Comparison of ENCODE assay signal across 9 mouse cellular contexts in the genomic region with DNA sequence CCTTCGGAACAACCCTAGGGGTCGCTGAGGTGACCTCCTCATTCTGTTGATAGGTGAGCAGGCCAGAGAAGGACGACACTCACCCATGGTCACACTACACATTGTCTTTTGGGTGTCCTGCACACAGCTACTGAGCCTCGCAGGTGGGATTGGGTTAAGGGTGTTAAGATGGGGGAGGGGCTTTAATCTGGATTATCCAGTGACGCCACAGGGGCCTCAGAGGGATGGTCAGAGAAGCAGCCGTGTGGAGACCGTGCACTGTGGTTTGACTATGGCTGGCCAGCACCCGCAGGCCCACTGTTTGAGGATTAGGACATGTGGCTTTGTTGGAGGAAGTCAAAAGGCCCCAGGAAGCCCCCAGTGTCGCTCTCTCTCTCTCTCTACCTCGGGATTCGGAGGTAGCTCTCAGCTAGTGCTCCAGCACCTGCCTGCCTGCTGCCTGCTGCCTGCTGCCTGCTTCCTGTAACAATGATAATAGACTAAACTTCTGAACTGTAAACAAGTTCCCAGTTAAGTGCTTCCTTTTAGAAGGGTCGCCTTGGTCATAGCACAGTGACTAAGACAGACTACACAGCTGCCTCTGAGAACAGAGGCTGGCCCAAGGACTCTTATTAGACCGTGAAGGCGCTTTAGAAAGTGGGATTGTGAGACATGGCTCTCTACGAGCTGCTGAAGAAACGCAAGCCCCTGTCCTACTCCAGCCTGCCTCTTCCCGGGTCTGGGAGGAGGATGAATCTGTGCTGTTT. TPM values are rescaled to one million over a fixed set of nuclear protein-coding genes. Genes with fewer than 3 reads are reported as not detected.
DNase-seq lines count a peak whose midpoint lies in the region; ATAC-seq and TF ChIP-seq lines count a peak whose summit lies in the region.
"Had no signal": no experiment of that assay in that cellular context is flagged by ENCODE, and none has a peak within 500 bp of the region (broad histone marks: within the 10 kb centered on the region; RNA-seq: fewer than 3 reads in every experiment).

No protein-coding gene starts in this region.

- TF ChIP-seq POLR2A in kidney, adult 2 months (IDR thresholded peaks at IDR 0.05; ENCODE audit: low read depth, low read length): no peak
- no peak for TF ChIP-seq POLR2A in brain, embryonic 14.5 days (IDR thresholded peaks at IDR 0.05; ENCODE audit: borderline replicate concordance, extremely low read depth, insufficient read depth, insufficient read length, poor library complexity, severe bottlenecking)

- no peak overlapping the region; the same call in 1 of the 2 replicates for H3K9ac ChIP-seq in kidney, embryonic 16.5 days (replicated peaks; ENCODE audit: low read length)
- H3K9ac ChIP-seq in embryonic facial prominence, embryonic 13.5 days: peak overlapping the region; percentile 4; the same call in 1 of the 2 replicates
- H3K9ac ChIP-seq in neural tube, embryonic 13.5 days: no peak overlapping the region

- peak overlapping the region; percentile 59 for H3K27ac ChIP-seq in kidney, embryonic 16.5 days (ENCODE audit: low read length)
- no peak overlapping the region for H3K27ac ChIP-seq in kidney, adult 2 months (ENCODE audit: insufficient read depth, low read depth, low read length)
- H3K27ac ChIP-seq in embryonic facial prominence, embryonic 13.5 days: no peak overlapping the region
- H3K27ac ChIP-seq in neural tube, embryonic 13.5 days (replicated peaks): peak overlapping the region; percentile 59

- H3K36me3 ChIP-seq in kidney, embryonic 16.5 days (ENCODE audit: insufficient read depth, low read length): peaks cover 5% of the 10 kb centered on the region
- no peaks in the 10 kb centered on the region for H3K36me3 ChIP-seq in kidney, adult 2 months (ENCODE audit: control insufficient read depth, insufficient read depth, low read length)
- H3K36me3 ChIP-seq in embryonic facial prominence, embryonic 13.5 days: peaks cover 38% of the 10 kb centered on the region
- H3K36me3 ChIP-seq in neural tube, embryonic 13.5 days: no peaks in the 10 kb centered on the region

- 0 out of 2 replicates have a peak overlapping the region, but pooled peaks have one; percentile 1 for H3K4me2 ChIP-seq in kidney, embryonic 16.5 days (replicated peaks; ENCODE audit: low read depth, low read length)
- no peak overlapping the region for H3K4me2 ChIP-seq in embryonic facial prominence, embryonic 13.5 days
- no peak overlapping the region for H3K4me2 ChIP-seq in neural tube, embryonic 13.5 days

- 41% methylated on average over 17 of the region's 17 CpGs for WGBS in kidney, embryonic 16.5 days
- 72% methylated on average over 17 of the region's 17 CpGs for WGBS in kidney, adult 2 months
- WGBS in embryonic facial prominence, embryonic 13.5 days: 47% methylated on average over 17 of the region's 17 CpGs
- WGBS in neural tube, embryonic 13.5 days: 37% methylated on average over 17 of the region's 17 CpGs

- no peak overlapping the region for H3K4me3 ChIP-seq in kidney, embryonic 16.5 days (ENCODE audit: low read length)
- H3K4me3 ChIP-seq in kidney, adult 2 months (ENCODE audit: insufficient read depth, low read depth, low read length): no peak overlapping the region
- H3K4me3 ChIP-seq in embryonic facial prominence, embryonic 13.5 days: no peak overlapping the region
- no peak overlapping the region for H3K4me3 ChIP-seq in neural tube, embryonic 13.5 days

- DNase-seq in kidney, adult 2 months: no peak
- DNase-seq in brain, embryonic 14.5 days (ENCODE audit: low read depth): peak; percentile 32
- DNase-seq in left cerebral cortex, adult 11 months (ENCODE audit: low spot score): no peak
- no peak for DNase-seq in kidney, postnatal 36 days
- DNase-seq: cerebellum, adult 11 months had no signal

- no peak for TF ChIP-seq CTCF in kidney, adult 2 months (conservative IDR thresholded peaks at IDR 0.05; ENCODE audit: insufficient read depth, insufficient read length, low read depth, low read length)
- TF ChIP-seq CTCF in brain, embryonic 14.5 days (IDR thresholded peaks at IDR 0.05; ENCODE audit: borderline replicate concordance, extremely low read depth, insufficient read depth, insufficient read length): no peak

- peaks cover 68% of the 10 kb centered on the region for H3K4me1 ChIP-seq in kidney, embryonic 16.5 days (ENCODE audit: insufficient read depth, low read length)
- H3K4me1 ChIP-seq in kidney, adult 2 months (ENCODE audit: control insufficient read depth, insufficient read depth, low read length): peaks cover 5% of the 10 kb centered on the region; the same call in 1 of the 2 replicates
- H3K4me1 ChIP-seq in embryonic facial prominence, embryonic 13.5 days: peaks cover 63% of the 10 kb centered on the region
- peaks cover 32% of the 10 kb centered on the region for H3K4me1 ChIP-seq in neural tube, embryonic 13.5 days (replicated peaks)

- 0 out of 2 replicates have a peak, but pooled peaks have one; percentile 10 for ATAC-seq in kidney, embryonic 16.5 days (ENCODE audit: low FRiP score, low TSS enrichment)
- ATAC-seq in embryonic facial prominence, embryonic 13.5 days (ENCODE audit: insufficient number of reproducible peaks, insufficient read depth, low FRiP score, low TSS enrichment, low read depth): no peak
- no peak for ATAC-seq in neural tube, embryonic 13.5 days (ENCODE audit: low read depth)
- no peak for ATAC-seq in megakaryocyte-erythroid progenitor cell, adult 5-6 weeks (replicated peaks; ENCODE audit: low FRiP score, low TSS enrichment, poor library complexity, severe bottlenecking)

- H3K27me3 ChIP-seq in kidney, embryonic 16.5 days (ENCODE audit: insufficient read depth, low read length): no peaks in the 10 kb centered on the region
- H3K27me3 ChIP-seq in kidney, adult 2 months (replicated peaks; ENCODE audit: control insufficient read depth, insufficient read depth, low read length): no peaks in the 10 kb centered on the region
- 0 out of 2 replicates have a peak, but pooled peaks cover 7% of the 10 kb centered on the region for H3K27me3 ChIP-seq in embryonic facial prominence, embryonic 13.5 days
- no peaks in the 10 kb centered on the region; the same call in 1 of the 2 replicates for H3K27me3 ChIP-seq in neural tube, embryonic 13.5 days

- no peaks in the 10 kb centered on the region for H3K9me3 ChIP-seq in kidney, embryonic 16.5 days (ENCODE audit: low read length)
- H3K9me3 ChIP-seq in embryonic facial prominence, embryonic 13.5 days: no peaks in the 10 kb centered on the region
- H3K9me3 ChIP-seq in neural tube, embryonic 13.5 days: no peaks in the 10 kb centered on the region

RNA-seq across cellular contexts. Expression of gene Ldlrap1, which starts 14.1 kb away (rescaled TPM):
- 21.7 and 23.1 TPM in 2 replicates for polyA plus RNA-seq in kidney, embryonic 16.5 days (2015; fragmentation: Nextera tagmentation; extraction: Ambion mirVana)
- polyA plus RNA-seq in kidney, adult 2 months (2012; rRNA removed): 21.8 and 22.0 TPM in 2 replicates
- 1.7 and 2.7 TPM in 2 replicates for polyA plus RNA-seq in brain, embryonic 14.5 days (2012; rRNA removed)
- polyA plus RNA-seq in embryonic facial prominence, embryonic 13.5 days (2015; fragmentation: Nextera tagmentation; extraction: Ambion mirVana): 25.6 and 27.2 TPM in 2 replicates
- 3.6 and 4.9 TPM in 2 replicates for polyA plus RNA-seq in neural tube, embryonic 13.5 days (2015; fragmentation: Nextera tagmentation; extraction: Ambion mirVana)
- 28.5 and 34.9 TPM in 2 replicates for total RNA-seq in megakaryocyte-erythroid progenitor cell, adult 5-6 weeks (2014; fragmentation: Nextera tagmentation)
- 8.5 and 9.6 TPM in 2 replicates for total RNA-seq in megakaryocyte-erythroid progenitor cell, adult 5-6 weeks (2017)

RNA-seq across cellular contexts. Expression of gene Man1c1, which starts 49.6 kb away (rescaled TPM):
- polyA plus RNA-seq in kidney, embryonic 16.5 days (2015; fragmentation: Nextera tagmentation; extraction: Ambion mirVana): 3.5 and 3.7 TPM in 2 replicates
- polyA plus RNA-seq in kidney, adult 2 months (2012; rRNA removed): 4.6 and 4.7 TPM in 2 replicates
- polyA plus RNA-seq in brain, embryonic 14.5 days (2012; rRNA removed): 5.0 and 10.7 TPM in 2 replicates
- polyA plus RNA-seq in embryonic facial prominence, embryonic 13.5 days (2015; fragmentation: Nextera tagmentation; extraction: Ambion mirVana): 2.4 and 2.7 TPM in 2 replicates
- 5.3 and 5.7 TPM in 2 replicates for polyA plus RNA-seq in neural tube, embryonic 13.5 days (2015; fragmentation: Nextera tagmentation; extraction: Ambion mirVana)
- total RNA-seq in megakaryocyte-erythroid progenitor cell, adult 5-6 weeks (2014; fragmentation: Nextera tagmentation): 0.49 and 0.59 TPM in 2 replicates
- 0.53 TPM in 1 of 2 replicates, not detected in the other for total RNA-seq in megakaryocyte-erythroid progenitor cell, adult 5-6 weeks (2017)

Comparison
In these comparisons a context has a peak if more than half of its experiments do, and no peak if none do; other contexts are left out.
1. H3K27ac ChIP-seq: peak in kidney, embryonic 16.5 days (single experiment) and neural tube, embryonic 13.5 days (single experiment); none in kidney, adult 2 months (single experiment) and embryonic facial prominence, embryonic 13.5 days (single experiment).